Mouse (Mus musculus): Measurements from ENCODE around the gene Psapl1. TPM values are rescaled to one million over a fixed set of nuclear protein-coding genes. Genes with fewer than 3 reads are reported as not detected.

Gene Psapl1
- polyA plus RNA-seq, 1 experiment from 2014 or later = 0.21 TPM

- 52% methylated on average over 4 of the region's 4 CpGs for WGBS (ENCODE audit: insufficient replicate concordance)
- H3K4me1 ChIP-seq (ENCODE audit: control insufficient read depth, insufficient read depth, low read length) = peaks cover 8% of the 10 kb centered on the region
- 0 out of 2 replicates have a peak, but pooled peaks have one; percentile 26 for ATAC-seq (replicated peaks; ENCODE audit: insufficient number of reproducible peaks, low FRiP score, low TSS enrichment)
Measured at GRCm38 (mm10) chr5:36194631-36195030, 9.2 kb upstream of the Psapl1 start.

GRCm38 (mm10) chr5:36195436-36195835 lies 8.4 kb upstream of the Psapl1 start:
- ATAC-seq (replicated peaks; ENCODE audit: insufficient number of reproducible peaks, low FRiP score, low TSS enrichment) = no peak
- H3K4me2 ChIP-seq = no peak overlapping the region
- no peak overlapping the region for H3K4me3 ChIP-seq (ENCODE audit: low read depth, low read length)
- H3K27me3 ChIP-seq (ENCODE audit: control insufficient read depth, insufficient read depth, low read length) = no peaks in the 10 kb centered on the region
- 84% methylated on average over 4 of the region's 4 CpGs for WGBS (ENCODE audit: insufficient replicate concordance)
- no peak overlapping the region for H3K9ac ChIP-seq (ENCODE audit: low read depth, low read length)
- H3K9me3 ChIP-seq (replicated peaks; ENCODE audit: control insufficient read depth, low read length) = no peaks in the 10 kb centered on the region
- no peaks in the 10 kb centered on the region for H3K36me3 ChIP-seq (ENCODE audit: control insufficient read depth, insufficient read depth, low read length)
- H3K27ac ChIP-seq (ENCODE audit: low read depth, low read length) = no peak overlapping the region
- peaks cover 8% of the 10 kb centered on the region for H3K4me1 ChIP-seq (ENCODE audit: control insufficient read depth, insufficient read depth, low read length)

More at GRCm38 (mm10) chr5:36194631-36195030, 9.2 kb upstream of the Psapl1 start:
- Histone ChIP-seq H3K9ac (ENCODE audit: low read depth, low read length) (no peak overlapping the region), H3K4me2 (no peak overlapping the region), H3K27me3 (ENCODE audit: control insufficient read depth, insufficient read depth, low read length) (no peaks in the 10 kb centered on the region), H3K36me3 (ENCODE audit: control insufficient read depth, insufficient read depth, low read length) (no peaks in the 10 kb centered on the region), H3K4me3 (ENCODE audit: low read depth, low read length) (no peak overlapping the region), H3K27ac (ENCODE audit: low read depth, low read length) (no peak overlapping the region), H3K9me3 (replicated peaks; ENCODE audit: control insufficient read depth, low read length) (no peaks in the 10 kb centered on the region)

- no peak for ATAC-seq (replicated peaks; ENCODE audit: insufficient number of reproducible peaks, low FRiP score, low TSS enrichment)
- Histone ChIP-seq H3K9me3 (replicated peaks; ENCODE audit: control insufficient read depth, low read length) (no peaks in the 10 kb centered on the region), H3K27me3 (ENCODE audit: control insufficient read depth, insufficient read depth, low read length) (no peaks in the 10 kb centered on the region), H3K27ac (ENCODE audit: low read depth, low read length) (no peak overlapping the region), H3K4me1 (ENCODE audit: control insufficient read depth, insufficient read depth, low read length) (peaks cover 5% of the 10 kb centered on the region), H3K4me3 (ENCODE audit: low read depth, low read length) (no peak overlapping the region), H3K4me2 (no peak overlapping the region), H3K9ac (ENCODE audit: low read depth, low read length) (no peak overlapping the region), H3K36me3 (ENCODE audit: control insufficient read depth, insufficient read depth, low read length) (no peaks in the 10 kb centered on the region)
- 74% methylated on average over 1 of the region's 1 CpGs for WGBS (ENCODE audit: insufficient replicate concordance)
Measured at GRCm38 (mm10) chr5:36199519-36199918, 4.3 kb upstream of the Psapl1 start.

GRCm38 (mm10) chr5:36202781-36203180 lies 1.0 kb upstream of the Psapl1 start:
- no peaks in the 10 kb centered on the region for H3K4me1 ChIP-seq (ENCODE audit: control insufficient read depth, insufficient read depth, low read length)
- H3K4me3 ChIP-seq (ENCODE audit: low read depth, low read length) = no peak overlapping the region
- no peak overlapping the region for H3K4me2 ChIP-seq
- H3K9ac ChIP-seq (ENCODE audit: low read depth, low read length) = no peak overlapping the region
- no peak for ATAC-seq (replicated peaks; ENCODE audit: insufficient number of reproducible peaks, low FRiP score, low TSS enrichment)
- H3K36me3 ChIP-seq (ENCODE audit: control insufficient read depth, insufficient read depth, low read length) = no peaks in the 10 kb centered on the region
- no peak overlapping the region for H3K27ac ChIP-seq (ENCODE audit: low read depth, low read length)
- no peaks in the 10 kb centered on the region for H3K9me3 ChIP-seq (replicated peaks; ENCODE audit: control insufficient read depth, low read length)
- WGBS (ENCODE audit: insufficient replicate concordance) = 66% methylated on average over 5 of the region's 5 CpGs
- H3K27me3 ChIP-seq (ENCODE audit: control insufficient read depth, insufficient read depth, low read length) = no peaks in the 10 kb centered on the region

- no peaks in the 10 kb centered on the region for H3K4me1 ChIP-seq (ENCODE audit: control insufficient read depth, insufficient read depth, low read length)
- no peak overlapping the region for H3K27ac ChIP-seq (ENCODE audit: low read depth, low read length)
- no peak overlapping the region for H3K4me2 ChIP-seq
- H3K27me3 ChIP-seq (ENCODE audit: control insufficient read depth, insufficient read depth, low read length) = no peaks in the 10 kb centered on the region
- H3K9me3 ChIP-seq (replicated peaks; ENCODE audit: control insufficient read depth, low read length) = no peaks in the 10 kb centered on the region
- no peak for ATAC-seq (replicated peaks; ENCODE audit: insufficient number of reproducible peaks, low FRiP score, low TSS enrichment)
- no peak overlapping the region for H3K9ac ChIP-seq (ENCODE audit: low read depth, low read length)
- no peak overlapping the region for H3K4me3 ChIP-seq (ENCODE audit: low read depth, low read length)
- H3K36me3 ChIP-seq (ENCODE audit: control insufficient read depth, insufficient read depth, low read length) = no peaks in the 10 kb centered on the region
- WGBS (ENCODE audit: insufficient replicate concordance) = 90% methylated on average over 5 of the region's 5 CpGs
Measured at GRCm38 (mm10) chr5:36203421-36203820, 400 bp upstream of the Psapl1 start.

GRCm38 (mm10) chr5:36205397-36205796 lies 1.6 kb downstream of the Psapl1 start:
- no peak overlapping the region for H3K4me3 ChIP-seq (ENCODE audit: low read depth, low read length)
- ATAC-seq (replicated peaks; ENCODE audit: insufficient number of reproducible peaks, low FRiP score, low TSS enrichment) = no peak
- no peaks in the 10 kb centered on the region for H3K27me3 ChIP-seq (ENCODE audit: control insufficient read depth, insufficient read depth, low read length)
- no peaks in the 10 kb centered on the region for H3K4me1 ChIP-seq (ENCODE audit: control insufficient read depth, insufficient read depth, low read length)
- WGBS (ENCODE audit: insufficient replicate concordance) = 73% methylated on average over 11 of the region's 11 CpGs
- no peak overlapping the region for H3K9ac ChIP-seq (ENCODE audit: low read depth, low read length)
- no peak overlapping the region for H3K27ac ChIP-seq (ENCODE audit: low read depth, low read length)
- no peaks in the 10 kb centered on the region for H3K9me3 ChIP-seq (replicated peaks; ENCODE audit: control insufficient read depth, low read length)
- H3K4me2 ChIP-seq = no peak overlapping the region
- no peaks in the 10 kb centered on the region for H3K36me3 ChIP-seq (ENCODE audit: control insufficient read depth, insufficient read depth, low read length)

- 75% methylated on average over 3 of the region's 3 CpGs for WGBS (ENCODE audit: insufficient replicate concordance)
- Histone ChIP-seq H3K4me1 (ENCODE audit: control insufficient read depth, insufficient read depth, low read length) (no peaks in the 10 kb centered on the region), H3K36me3 (ENCODE audit: control insufficient read depth, insufficient read depth, low read length) (no peaks in the 10 kb centered on the region), H3K9ac (ENCODE audit: low read depth, low read length) (no peak overlapping the region), H3K27ac (ENCODE audit: low read depth, low read length) (no peak overlapping the region), H3K4me3 (ENCODE audit: low read depth, low read length) (no peak overlapping the region), H3K27me3 (ENCODE audit: control insufficient read depth, insufficient read depth, low read length) (no peaks in the 10 kb centered on the region), H3K4me2 (no peak overlapping the region), H3K9me3 (replicated peaks; ENCODE audit: control insufficient read depth, low read length) (no peaks in the 10 kb centered on the region)
- ATAC-seq (replicated peaks; ENCODE audit: insufficient number of reproducible peaks, low FRiP score, low TSS enrichment) = no peak
Measured at GRCm38 (mm10) chr5:36208803-36209202, 5.0 kb downstream of the Psapl1 start.

GRCm38 (mm10) chr5:36213310-36213709 lies 9.5 kb downstream of the Psapl1 start:
- Histone ChIP-seq H3K4me3 (ENCODE audit: low read depth, low read length) (no peak overlapping the region), H3K4me1 (ENCODE audit: control insufficient read depth, insufficient read depth, low read length) (no peaks in the 10 kb centered on the region), H3K9ac (ENCODE audit: low read depth, low read length) (no peak overlapping the region), H3K9me3 (replicated peaks; ENCODE audit: control insufficient read depth, low read length) (no peaks in the 10 kb centered on the region; the same call in 1 of the 2 replicates), H3K27ac (ENCODE audit: low read depth, low read length) (no peak overlapping the region), H3K36me3 (ENCODE audit: control insufficient read depth, insufficient read depth, low read length) (no peaks in the 10 kb centered on the region), H3K4me2 (no peak overlapping the region), H3K27me3 (ENCODE audit: control insufficient read depth, insufficient read depth, low read length) (no peaks in the 10 kb centered on the region)
- WGBS (ENCODE audit: insufficient replicate concordance) = 75% methylated on average over 10 of the region's 10 CpGs
- no peak for ATAC-seq (replicated peaks; ENCODE audit: insufficient number of reproducible peaks, low FRiP score, low TSS enrichment)

GRCm38 (mm10) chr5:36220105-36220504 lies 16.3 kb downstream of the Psapl1 start:
- no peak overlapping the region for H3K4me2 ChIP-seq
- no peaks in the 10 kb centered on the region for H3K9me3 ChIP-seq (replicated peaks; ENCODE audit: control insufficient read depth, low read length)
- 87% methylated on average over 4 of the region's 4 CpGs for WGBS (ENCODE audit: insufficient replicate concordance)
- H3K27me3 ChIP-seq (ENCODE audit: control insufficient read depth, insufficient read depth, low read length) = no peaks in the 10 kb centered on the region
- H3K27ac ChIP-seq (ENCODE audit: low read depth, low read length) = no peak overlapping the region
- H3K4me3 ChIP-seq (ENCODE audit: low read depth, low read length) = no peak overlapping the region
- H3K9ac ChIP-seq (ENCODE audit: low read depth, low read length) = no peak overlapping the region
- H3K36me3 ChIP-seq (ENCODE audit: control insufficient read depth, insufficient read depth, low read length) = no peaks in the 10 kb centered on the region
- no peak for ATAC-seq (replicated peaks; ENCODE audit: insufficient number of reproducible peaks, low FRiP score, low TSS enrichment)
- H3K4me1 ChIP-seq (ENCODE audit: control insufficient read depth, insufficient read depth, low read length) = 0 out of 2 replicates have a peak, but pooled peaks cover 6% of the 10 kb centered on the region

Measured in heart, embryonic 11.5 days (tissue).